Mouse (Mus musculus): ENCODE results near the gene Stxbp3.

The Stxbp3 gene

DNA sequence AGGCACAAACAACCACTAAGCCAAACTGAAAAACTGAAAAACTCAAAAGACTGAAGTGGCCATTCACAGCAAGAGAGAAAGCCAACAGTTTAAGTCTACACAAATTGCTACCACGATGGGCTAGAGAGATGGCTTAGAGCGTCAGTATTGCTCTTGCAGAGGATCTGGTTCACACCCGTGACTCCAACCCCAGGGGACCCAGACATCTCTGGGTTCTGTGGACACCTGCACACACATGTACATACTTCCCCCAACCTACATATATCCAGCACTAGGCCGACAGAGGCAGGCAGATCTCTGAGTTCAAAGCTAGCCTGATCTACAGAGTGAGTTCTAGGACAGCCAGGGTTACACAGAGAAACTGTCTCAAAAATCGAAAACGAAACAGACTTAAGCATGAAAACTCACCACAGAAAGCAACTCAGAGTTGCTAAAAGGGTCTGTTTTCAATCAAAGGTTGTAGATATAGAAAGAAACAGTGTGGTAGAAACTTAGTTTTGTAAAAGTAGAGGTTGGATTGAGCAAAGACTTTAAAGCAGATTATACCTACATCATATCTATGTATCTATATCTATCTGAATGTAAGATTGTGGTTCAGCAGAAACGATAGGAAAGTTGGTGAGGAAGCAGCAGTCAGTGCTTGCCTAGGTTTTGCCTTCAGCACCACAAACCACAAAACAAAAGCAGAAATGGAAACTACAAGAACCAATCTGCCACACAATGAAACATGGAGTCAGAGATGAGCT lies 44.6 kb downstream of the Stxbp3 start:
- DNase-seq (ENCODE audit: low read depth), result no peak

DNA sequence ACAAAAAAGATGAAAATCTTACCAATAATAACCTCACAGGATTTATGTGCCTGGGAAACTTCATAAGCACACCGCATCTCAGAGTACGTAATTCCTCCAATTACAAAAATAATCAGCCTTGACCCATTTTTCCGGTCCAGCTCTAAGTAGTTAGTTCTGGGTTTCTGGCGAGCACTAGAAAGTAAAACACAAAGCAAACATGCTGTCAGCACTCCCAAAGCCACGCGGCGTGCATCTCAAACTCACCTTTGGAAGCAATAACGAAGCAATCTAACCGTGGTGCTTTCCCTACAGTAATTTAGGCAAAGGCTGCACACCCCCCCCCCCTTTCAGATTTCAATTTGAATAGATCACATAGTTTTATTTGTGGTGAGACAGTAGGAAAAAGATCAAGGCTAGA lies 45.5 kb downstream of the Stxbp3 start:
- DNase-seq (ENCODE audit: low read depth), result no peak

GRCm38 (mm10) chr3:108792420-108792819 lies 47.9 kb downstream of the Stxbp3 start:
- DNase-seq (ENCODE audit: low read depth), result no peak

DNA sequence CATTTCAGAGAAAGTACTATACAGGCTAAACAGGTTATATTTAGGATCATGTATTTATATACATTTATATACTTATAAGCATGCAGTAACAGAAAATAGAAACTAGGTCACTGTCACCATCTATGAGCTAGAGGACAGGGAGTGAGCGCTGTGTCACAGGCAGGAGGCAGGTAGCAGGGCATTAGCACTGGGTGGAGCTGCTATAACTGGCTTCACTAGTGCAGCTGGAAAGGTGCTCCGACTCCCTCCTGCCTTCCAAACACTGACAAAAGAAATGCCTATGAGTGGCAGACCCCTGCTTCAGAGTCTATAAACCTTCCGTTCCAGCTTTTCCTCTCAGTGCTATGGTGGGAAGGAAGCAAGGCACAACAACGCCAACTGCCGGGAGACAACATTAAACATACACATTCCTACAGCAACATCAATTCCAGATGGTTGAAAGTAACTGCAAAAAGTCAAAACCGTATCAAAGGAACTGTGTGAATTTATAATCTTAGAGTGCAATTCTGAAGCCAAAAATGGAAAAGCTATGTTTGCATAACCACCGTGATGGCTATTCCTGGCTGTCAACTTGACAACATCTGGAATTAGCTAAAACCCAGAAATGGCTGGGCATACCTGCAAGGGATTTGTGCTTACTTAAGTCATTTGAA lies 49.1 kb downstream of the Stxbp3 start:
- no peak for DNase-seq (ENCODE audit: low read depth)

DNA sequence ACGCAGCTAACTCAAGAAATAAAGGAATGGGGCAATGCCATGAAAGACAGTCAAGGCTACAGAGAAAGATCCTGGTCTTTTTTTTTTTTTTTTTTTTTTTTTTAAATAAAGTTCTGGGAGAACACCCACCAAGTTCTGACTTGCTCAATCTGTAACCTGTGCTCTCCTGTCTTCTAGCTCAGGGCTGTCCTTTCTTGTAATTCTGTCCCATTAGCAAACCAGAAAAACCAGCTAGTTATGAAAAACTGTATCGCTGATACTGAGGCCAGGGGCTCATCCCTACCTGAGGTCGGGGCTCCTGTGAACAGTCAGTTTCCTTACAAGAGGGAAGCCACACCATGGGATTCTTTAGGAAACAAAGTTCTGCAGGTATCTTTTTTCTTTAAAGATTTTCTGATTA lies 49.8 kb downstream of the Stxbp3 start:
- no peak for DNase-seq (ENCODE audit: low read depth)

GRCm38 (mm10) chr3:108789299-108789698 lies 51.0 kb downstream of the Stxbp3 start:
- DNase-seq (ENCODE audit: low read depth), result no peak

GRCm38 (mm10) chr3:108788455-108788794 lies 51.9 kb downstream of the Stxbp3 start:
- no peak for DNase-seq (ENCODE audit: low read depth)

- DNase-seq (ENCODE audit: low read depth), result no peak
These were observed 52.4 kb downstream of the Stxbp3 start for GRCm38 (mm10) chr3:108787754-108788454.

DNA sequence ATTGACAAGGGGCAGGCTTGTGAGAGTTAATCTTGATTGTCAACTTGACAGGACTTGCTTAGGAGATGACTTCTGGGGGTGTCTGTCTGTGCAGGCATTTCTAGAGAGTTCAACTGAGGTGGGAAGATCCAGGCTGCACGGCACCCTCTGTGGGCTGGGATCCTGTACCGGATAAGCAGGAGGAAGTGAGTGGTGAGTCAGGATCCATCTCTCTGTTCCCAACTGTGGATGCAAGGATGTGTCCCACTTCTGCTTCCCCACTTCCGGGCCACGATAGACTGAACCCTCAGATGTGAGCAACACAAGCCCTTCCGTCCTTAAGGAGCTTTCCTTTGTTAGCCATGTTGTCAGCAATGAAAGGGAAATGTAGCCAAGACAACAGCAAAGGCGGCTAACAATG lies 53.8 kb downstream of the Stxbp3 start:
- DNase-seq (ENCODE audit: low read depth), result no peak

GRCm38 (mm10) chr3:108782364-108782895 lies 57.9 kb downstream of the Stxbp3 start:
- DNase-seq (ENCODE audit: low read depth), result no peak

GRCm38 (mm10) chr3:108781884-108782270 lies 58.4 kb downstream of the Stxbp3 start:
- no peak for DNase-seq (ENCODE audit: low read depth)

- DNase-seq (ENCODE audit: low read depth), result no peak
These were observed 59.0 kb downstream of the Stxbp3 start for GRCm38 (mm10) chr3:108781238-108781883.

DNA sequence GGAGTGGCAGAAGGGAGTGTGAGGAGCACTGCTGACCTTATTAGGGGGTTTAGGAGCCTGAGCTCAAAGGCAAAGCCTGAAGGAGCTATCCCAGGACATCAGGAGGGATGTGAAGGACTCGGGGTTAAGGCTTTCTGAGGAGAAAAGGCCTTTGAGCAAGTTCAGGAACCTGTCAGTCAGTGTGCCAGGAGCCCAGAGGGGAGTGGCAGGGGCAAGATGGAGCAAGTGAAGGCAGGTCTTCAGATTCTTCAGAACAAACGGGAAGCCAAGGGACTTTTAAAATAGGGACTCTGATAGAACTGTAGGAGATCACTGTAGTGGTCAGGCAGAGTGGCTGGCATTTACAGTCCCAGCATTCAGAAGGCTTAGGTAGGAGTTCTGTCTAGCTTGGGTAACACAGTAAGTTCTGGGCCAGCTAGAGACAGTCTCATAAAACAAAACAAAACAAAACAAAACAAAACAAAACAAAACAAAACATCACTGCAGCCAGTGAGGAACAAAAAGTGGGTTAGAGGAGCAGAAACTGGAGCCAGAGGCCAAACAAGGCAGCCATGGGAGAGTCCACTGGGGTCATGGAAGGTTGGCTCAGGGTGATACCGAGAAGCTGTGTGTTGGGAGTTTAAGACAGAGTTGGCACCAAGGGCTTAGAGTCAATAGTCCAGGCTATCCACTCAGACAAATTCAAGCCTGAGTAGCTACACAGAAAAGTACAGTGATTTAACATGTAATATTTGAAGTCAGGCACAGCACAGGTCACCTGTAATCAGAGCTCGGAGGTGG lies 61.4 kb downstream of the Stxbp3 start:
- DNase-seq (ENCODE audit: low read depth), result no peak

GRCm38 (mm10) chr3:108772811-108773210 lies 67.5 kb downstream of the Stxbp3 start:
- DNase-seq (ENCODE audit: low read depth), result no peak

GRCm38 (mm10) chr3:108772211-108772610 lies 68.1 kb downstream of the Stxbp3 start:
- no peak for DNase-seq (ENCODE audit: low read depth)

- DNase-seq (ENCODE audit: low read depth), result no peak
These were observed 69.5 kb downstream of the Stxbp3 start for GRCm38 (mm10) chr3:108770725-108771368.

DNA sequence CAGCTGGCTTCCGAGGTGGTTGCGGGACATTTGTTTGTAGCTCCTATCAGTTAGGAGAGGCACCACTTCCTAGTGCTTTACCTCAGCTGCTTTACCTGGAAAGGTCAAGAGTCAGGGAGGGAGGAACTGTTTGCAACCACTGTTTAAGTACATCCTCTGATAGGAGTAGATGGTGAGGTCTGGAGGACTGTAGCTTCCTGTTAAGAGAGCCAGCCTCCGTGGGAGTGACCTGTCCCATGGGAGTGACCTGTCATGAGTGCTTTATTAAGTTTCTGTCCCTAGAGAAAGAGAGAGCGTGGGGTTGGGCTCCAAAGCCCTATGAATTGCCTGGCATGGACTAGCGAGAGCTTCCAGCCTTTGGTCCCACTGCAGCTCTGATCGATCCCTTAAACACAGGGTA lies 70.8 kb downstream of the Stxbp3 start:
- DNase-seq (ENCODE audit: low read depth), result no peak

- no peak for DNase-seq (ENCODE audit: low read depth)
These were observed 72.9 kb downstream of the Stxbp3 start for GRCm38 (mm10) chr3:108767416-108767815.

DNA sequence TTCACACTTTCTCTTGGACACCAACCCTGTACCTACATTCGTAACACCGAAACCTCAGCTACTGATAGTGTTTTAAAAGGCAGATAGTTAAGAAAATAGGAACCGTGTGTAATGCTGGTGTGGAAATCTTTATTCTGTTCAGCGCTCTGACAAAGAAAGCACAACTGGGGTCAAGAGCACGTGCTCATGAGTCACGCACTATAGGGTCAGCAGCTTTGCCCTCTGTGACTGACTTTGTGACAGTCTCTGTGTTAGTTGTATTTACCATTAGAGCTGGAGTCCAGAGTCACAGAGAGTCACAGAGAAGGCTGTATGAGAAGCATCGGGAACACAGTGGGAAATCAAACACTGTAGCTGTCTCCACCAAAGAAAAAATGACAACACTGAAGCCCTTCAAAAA lies 73.4 kb downstream of the Stxbp3 start:
- DNase-seq (ENCODE audit: low read depth), result no peak

GRCm38 (mm10) chr3:108765476-108765875 lies 74.8 kb downstream of the Stxbp3 start:
- DNase-seq (ENCODE audit: low read depth), result no peak

DNA sequence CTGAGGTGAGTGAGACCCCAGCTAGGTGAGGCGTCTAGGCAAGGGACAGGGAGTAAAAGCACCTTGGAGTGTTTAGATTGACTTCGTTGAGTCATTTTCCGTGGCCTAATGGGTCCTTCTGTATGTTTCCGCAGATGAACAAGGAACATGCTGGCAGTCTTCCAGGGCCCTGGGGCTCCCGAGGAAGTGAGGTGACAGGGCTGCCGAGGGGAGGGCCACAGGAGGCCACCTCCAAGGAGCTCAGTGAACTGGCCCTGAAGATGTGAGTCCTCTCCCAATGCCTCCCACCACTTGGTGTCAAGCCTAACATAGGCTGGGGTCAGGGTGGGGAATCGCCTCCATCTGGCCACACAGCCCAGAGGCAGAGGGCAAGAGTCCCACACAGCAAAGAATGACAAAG lies 75.3 kb downstream of the Stxbp3 start:
- DNase-seq (ENCODE audit: low read depth), result no peak
